Mouse (Mus musculus) bone marrow macrophage, adult 2 months (primary cell): ENCODE results near the gene Eno2. TPM values are rescaled to one million over a fixed set of nuclear protein-coding genes. Genes with fewer than 3 reads are reported as not detected.
"Not testable (repeated sequence)": the region's sequence is repeated elsewhere in the genome, so short reads cannot be mapped to it uniquely, and the experiment has no call there.

Source experiments
- H3K27ac ChIP-seq: 2 replicates; pipeline ENCODE4 v1.5.1; 2012; ENCODE audit warnings: low read depth, low read length; ENCODE audit not compliant: insufficient read depth
- H3K4me1 ChIP-seq: 2 replicates; pipeline ENCODE4 v1.6.1; 2012; ENCODE audit warnings: low read length; ENCODE audit not compliant: control insufficient read depth, insufficient read depth
- H3K4me3 ChIP-seq: 2 replicates; pipeline ENCODE4 v1.5.1; 2012; ENCODE audit warnings: mild to moderate bottlenecking, low read length, moderate library complexity; ENCODE audit not compliant: insufficient read depth
- CTCF ChIP-seq: IDR thresholded peaks from 2 replicates; pipeline ENCODE4 v1.5.1; 2012; ENCODE audit warnings: low read depth, mild to moderate bottlenecking, low read length, moderate library complexity
- POLR2A ChIP-seq: IDR thresholded peaks from 2 replicates; pipeline ENCODE4 v1.6.1; 2012; ENCODE audit warnings: mild to moderate bottlenecking, low read depth, low read length, borderline replicate concordance
- polyA plus RNA-seq: library from polyadenylated mRNA; stranded (reverse); fragments of >200 nt; gene quantifications from 2 replicates; pipeline ENCODE4 v1.2.4, GENCODE M21; 2012; ENCODE audit not compliant: missing spikeins, insufficient read depth, insufficient read length

The Eno2 gene
- polyA plus RNA-seq, 1 experiment = 1.4 TPM

DNA sequence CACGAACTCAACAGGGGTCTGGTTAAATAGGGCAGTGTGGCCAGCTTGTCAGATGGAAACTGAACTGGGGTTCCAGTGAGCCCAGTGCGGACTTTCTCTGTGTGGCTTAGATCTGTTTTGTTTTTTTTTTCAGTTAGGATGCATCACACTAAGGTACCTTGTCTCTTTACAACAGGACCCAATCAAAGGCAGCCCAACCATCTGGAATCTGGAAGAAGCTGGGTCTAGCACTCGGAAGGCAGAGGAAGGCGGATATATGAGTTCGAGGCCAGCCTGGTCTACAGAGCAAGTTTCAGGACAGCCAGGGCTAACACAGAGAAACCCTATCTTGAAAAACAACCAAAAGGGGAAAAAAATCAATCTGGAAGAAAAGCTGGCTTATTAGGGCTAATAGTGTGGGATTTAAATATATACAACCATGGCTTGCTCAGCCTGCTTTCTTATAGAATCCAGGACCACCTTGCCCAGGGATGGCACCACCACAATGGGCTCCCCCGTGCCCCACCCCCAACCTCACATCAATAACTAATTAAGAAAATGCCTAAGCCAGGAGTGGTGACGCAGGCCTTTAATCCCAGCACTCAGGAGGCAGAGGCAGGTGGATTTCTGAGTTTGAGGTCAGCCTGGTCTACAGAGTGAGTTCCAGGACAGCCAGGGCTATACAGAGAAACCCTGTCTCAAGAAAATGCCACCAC, 37.1 kb upstream of the Eno2 start:
- Histone ChIP-seq H3K27ac (peak overlapping the region; percentile 98), H3K4me1 (peaks cover 27% of the 10 kb centered on the region), H3K4me3 (peak overlapping the region; percentile 31)
- TF ChIP-seq POLR2A (no peak), CTCF (no peak)

DNA sequence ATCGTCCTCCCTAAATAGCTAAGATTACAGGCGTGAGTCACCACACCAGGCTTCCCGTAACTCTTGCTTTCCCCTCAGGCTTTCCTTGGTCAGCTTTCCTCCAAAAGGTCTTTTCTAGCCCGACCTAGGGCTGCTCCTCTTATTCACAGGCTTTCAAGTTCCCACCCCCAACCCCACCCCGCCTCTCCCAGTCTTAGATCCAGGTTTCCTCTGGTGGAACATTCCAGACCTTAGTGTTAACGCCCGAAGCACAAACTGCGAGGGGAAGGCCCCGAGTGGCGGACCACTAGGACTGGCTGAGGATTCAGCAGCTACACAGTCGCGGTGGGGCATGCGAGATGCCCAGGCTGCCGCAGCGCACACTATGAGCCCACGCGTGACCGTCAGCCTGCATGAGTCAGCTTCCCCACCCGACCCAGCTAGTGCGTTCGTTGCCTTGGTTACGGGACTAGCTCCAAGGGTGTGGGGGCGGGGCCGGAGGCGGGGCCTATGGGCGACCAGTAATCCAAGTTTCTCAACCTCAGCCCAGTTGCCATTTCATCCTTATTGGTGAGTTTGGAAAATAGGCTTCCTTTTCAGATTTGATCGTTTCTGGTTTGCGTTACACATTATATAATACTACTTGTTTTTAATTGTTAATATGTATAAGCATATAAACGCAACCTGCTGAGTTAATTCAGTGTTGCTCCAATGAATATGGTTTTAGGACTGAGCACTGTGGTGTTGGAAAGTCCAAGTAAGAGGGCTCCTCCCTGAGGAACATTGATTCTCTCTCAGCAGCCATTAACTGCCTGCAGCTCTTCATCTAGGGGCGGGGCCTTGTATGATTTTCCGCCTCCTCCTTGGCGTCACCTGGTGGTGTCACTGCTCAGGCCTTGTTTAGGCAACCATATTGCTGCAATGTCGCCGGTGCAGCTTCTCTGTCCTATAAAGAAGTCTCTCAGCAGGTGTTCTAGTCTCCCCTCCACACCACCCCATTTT, 36.2 kb upstream of the Eno2 start:
- Histone ChIP-seq H3K27ac (peak overlapping the region; percentile 98), H3K4me1 (peaks cover 24% of the 10 kb centered on the region), H3K4me3 (peak overlapping the region; percentile 83)
- no peak for TF ChIP-seq CTCF
- peak; percentile 88; the same call in 1 of the 2 replicates for TF ChIP-seq POLR2A

DNA sequence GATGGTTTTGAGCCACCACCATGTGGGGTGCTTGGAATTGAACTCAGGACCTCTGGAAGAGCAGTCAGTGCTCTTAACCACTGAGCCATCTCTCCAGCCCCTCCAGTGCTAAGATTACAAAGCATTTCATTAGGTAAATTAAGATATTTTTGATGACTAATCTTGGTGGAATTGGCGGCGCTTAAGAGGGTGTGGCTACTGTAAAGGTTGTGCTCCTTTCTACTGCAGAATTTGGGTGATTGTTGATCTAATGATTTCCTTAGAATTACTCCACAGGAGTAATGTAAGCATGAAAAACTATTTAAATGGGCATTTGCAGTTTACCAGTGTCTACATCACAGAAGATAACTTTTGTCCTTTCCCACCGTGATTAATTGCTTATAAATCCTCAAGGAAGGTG, 34.9 kb upstream of the Eno2 start:
- TF ChIP-seq CTCF (no peak), POLR2A (no peak)
- peak overlapping the region; percentile 98 for H3K27ac ChIP-seq
- peaks cover 22% of the 10 kb centered on the region for H3K4me1 ChIP-seq
- H3K4me3 ChIP-seq = peak overlapping the region; percentile 83

DNA sequence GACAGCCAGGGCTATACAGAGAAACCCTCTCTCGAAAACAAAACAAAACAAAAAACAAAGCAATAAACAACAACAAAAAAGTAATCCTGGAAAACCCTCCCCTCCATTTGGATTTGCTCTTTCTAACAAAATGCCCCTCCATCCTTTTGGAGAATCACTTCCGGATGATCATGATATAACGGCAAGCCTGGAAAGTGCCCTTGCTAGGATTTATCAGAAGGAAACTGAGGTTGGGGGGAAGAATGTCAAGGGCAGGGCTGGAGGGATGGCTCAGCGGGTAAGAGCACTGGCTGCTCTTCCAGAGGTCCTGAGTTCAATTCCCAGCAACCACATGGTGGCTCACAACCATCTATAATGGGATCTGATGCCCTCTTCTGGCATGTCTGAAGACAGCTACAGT, 34.2 kb upstream of the Eno2 start:
- peaks cover 22% of the 10 kb centered on the region for H3K4me1 ChIP-seq
- H3K4me3 ChIP-seq, H3K27ac ChIP-seq: not testable (repeated sequence)

DNA sequence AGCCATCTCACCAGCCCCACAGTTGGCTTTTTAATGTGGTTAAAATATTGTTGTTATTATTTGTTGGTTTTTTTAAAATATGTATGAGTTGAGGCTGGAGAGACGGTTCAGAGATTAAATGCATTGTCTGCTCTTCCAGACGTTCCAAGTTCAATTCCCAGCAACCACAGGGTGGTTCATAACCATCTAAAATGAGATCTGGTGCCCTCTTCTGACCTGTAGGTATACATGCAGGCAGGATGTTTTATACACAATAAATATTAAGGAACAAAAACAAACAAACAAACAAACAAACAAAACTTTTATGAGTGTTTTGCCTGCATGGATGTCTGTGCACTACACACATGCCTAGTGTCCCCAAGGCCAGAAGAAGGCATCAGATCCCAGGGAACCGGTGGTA, 33.6 kb upstream of the Eno2 start:
- TF ChIP-seq POLR2A (no peak), CTCF (no peak)
- Histone ChIP-seq H3K4me1 (peaks cover 20% of the 10 kb centered on the region), H3K27ac (no peak overlapping the region), H3K4me3 (no peak overlapping the region)

DNA sequence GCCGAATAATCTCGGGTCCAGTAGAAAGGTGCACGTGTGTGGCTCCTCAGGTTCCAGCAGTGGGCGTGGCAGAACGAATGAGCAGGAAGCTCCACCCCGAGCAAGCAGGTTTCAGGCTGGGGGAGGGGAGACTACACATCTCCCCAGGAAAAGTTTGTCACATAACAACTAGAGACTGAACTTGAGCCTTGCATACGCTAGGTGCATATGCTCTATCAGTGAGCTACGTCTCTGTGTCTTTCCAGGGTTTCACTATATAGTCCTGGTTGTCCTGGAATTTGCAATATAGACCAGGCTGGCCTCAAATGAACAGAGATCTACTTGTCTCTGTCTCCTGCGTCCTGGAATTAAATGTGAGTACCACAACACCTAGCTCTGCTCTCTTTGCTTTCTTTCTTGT, 32.9 kb upstream of the Eno2 start:
- peaks cover 13% of the 10 kb centered on the region for H3K4me1 ChIP-seq
- H3K4me3 ChIP-seq, H3K27ac ChIP-seq: not testable (repeated sequence)

DNA sequence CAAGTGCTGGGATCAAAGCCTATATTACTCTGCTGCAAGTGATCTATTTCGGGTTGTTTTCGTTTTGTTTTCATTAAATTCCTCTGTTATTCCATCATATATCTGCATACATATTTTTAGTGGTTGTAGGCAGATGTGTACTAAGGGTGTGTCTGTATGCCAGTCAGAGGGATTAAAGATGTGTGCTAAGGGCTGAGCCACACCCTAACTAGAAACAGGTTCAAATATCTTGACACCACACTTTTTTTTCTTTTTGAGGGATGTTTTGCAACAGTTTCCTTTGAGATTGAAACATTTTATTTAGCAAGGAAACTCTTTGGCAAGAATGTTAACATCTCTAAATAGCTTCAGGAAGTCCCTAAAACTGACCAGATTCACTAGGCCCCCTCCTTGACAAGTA, 26.7 kb upstream of the Eno2 start:
- H3K4me3 ChIP-seq = no peak overlapping the region
- H3K4me1 ChIP-seq = no peaks in the 10 kb centered on the region
- H3K27ac ChIP-seq = no peak overlapping the region
- TF ChIP-seq CTCF (no peak), POLR2A (no peak)

DNA sequence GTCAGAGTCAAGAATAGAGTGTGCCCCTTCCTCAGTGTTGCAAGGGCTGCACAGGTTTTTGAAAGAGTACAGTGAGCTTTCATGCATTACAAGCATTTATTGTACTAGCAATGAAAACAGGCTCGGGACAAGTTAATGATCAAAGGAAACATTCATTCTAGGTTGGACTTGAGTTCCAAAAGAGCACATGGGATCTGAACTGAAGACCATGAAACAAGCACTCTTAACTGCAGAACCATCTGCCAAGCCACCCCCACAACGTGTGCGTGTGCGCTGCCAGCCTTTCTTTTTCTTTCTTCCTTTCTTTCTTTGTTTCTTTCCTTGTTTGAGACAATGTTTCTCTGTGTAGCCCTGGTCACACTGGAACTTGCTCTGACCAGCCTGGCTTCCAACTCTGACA, 26.3 kb upstream of the Eno2 start:
- Histone ChIP-seq H3K4me3 (no peak overlapping the region), H3K4me1 (no peaks in the 10 kb centered on the region), H3K27ac (no peak overlapping the region)
- no peak for TF ChIP-seq POLR2A
- no peak for TF ChIP-seq CTCF

DNA sequence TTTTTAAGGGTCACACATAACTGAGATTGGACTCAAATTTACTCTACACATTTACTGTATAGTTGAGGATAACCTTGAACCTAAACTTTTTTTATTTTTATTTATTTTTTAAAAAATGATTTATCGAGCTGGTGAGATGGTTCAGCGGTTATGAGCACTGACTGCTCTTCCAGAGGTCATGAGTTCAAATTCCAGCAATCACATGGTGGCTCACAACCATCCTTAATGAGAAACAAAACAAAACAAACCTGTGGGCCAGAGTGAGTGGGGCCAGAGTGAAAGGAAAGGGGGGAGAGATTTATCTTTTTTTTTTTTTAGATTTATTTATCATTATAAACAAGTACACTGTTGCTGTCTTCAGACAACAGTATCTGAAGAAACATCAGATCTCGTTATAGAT, 22.4 kb upstream of the Eno2 start:
- Histone ChIP-seq H3K4me3 (no peak overlapping the region), H3K4me1 (peaks cover 7% of the 10 kb centered on the region), H3K27ac (no peak overlapping the region)
- TF ChIP-seq POLR2A (no peak), CTCF (no peak)

DNA sequence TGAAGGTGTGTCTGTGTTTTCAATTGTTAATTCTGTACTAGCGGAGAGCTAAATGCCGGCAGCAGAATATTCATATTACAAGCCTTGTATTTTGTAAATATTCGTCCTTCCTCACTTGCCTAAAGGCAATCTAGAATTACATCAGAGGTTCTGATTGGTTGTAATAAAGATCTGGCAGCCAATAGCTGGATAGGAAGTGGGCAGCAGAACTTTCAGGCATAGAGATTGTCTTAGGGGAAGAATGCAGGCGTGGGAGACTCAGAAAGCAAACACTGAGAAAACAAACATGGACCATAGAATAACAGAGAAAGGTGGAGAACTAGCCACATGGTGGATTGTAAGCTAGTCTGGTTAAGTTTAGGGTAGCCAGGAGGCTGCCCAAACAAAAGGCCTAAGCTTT, 20.6 kb upstream of the Eno2 start:
- Histone ChIP-seq H3K4me1 (peaks cover 9% of the 10 kb centered on the region), H3K27ac (no peak overlapping the region), H3K4me3 (no peak overlapping the region)
- TF ChIP-seq CTCF (no peak), POLR2A (no peak)

DNA sequence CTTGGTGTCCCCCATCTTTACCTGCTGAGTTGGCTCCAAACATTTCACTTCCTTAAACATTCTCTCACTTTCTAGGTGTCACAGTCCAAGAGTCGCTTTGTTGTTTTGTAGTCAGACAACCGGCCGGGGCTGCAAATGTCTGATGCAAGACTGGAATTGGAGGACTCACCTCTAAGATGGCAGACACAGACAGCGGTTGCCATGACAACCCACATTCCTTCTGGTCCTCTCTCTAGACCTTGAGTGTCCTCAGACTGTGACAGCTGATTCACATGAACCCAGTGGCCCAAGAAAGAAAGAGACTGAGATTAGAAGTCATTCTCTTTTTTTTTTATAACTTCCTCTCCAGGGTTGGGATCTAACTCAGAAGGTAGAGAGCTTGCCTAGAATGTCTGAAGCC, 20.0 kb upstream of the Eno2 start:
- Histone ChIP-seq H3K27ac (no peak overlapping the region), H3K4me3 (no peak overlapping the region), H3K4me1 (peaks cover 9% of the 10 kb centered on the region)
- no peak for TF ChIP-seq POLR2A
- TF ChIP-seq CTCF = no peak
